Mouse (Mus musculus): Measurements from ENCODE around the gene Armcx4. TPM values are rescaled to one million over a fixed set of nuclear protein-coding genes. Genes with fewer than 3 reads are reported as not detected.
A peak's percentile ranks its signal among the peaks of the same experiment; 100 is the strongest.
"Not testable (repeated sequence)": the region's sequence is repeated elsewhere in the genome, so short reads cannot be mapped to it uniquely, and the experiment has no call there.

Armcx4 gene
- 10 to 100 TPM; 61.9 to 63.9 TPM for total RNA-seq (2021)
- long read RNA-seq, experiment 1, partial matches to known transcripts: 0 of 12 reads
- long read RNA-seq, experiment 1, other reads (novel, unspliced or antisense): 12 of 12 reads
- long read RNA-seq, experiment 2, partial matches to known transcripts: 0 of 12 reads
- long read RNA-seq, experiment 2, other reads (novel, unspliced or antisense): 12 of 12 reads

DNA sequence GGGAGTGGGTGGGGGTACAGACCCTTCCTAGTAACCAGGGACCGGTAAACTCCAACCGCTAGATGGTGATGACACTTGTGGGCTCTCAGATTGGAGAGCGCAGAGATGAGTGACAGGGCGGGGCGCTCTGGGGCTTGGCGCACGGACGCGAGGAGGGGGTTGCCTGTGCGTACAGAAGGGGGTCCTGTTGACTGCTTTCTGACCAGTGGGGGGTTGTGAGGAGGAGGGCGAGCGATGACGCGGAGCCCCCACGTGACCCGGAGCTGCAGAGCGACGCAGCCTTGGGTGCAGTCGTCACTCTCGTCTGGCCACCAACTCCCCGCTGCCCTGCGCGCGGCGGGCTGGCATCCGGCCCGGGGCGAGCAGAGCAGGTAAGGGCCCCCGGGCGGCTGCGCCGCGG lies at the start of gene Armcx4:
Gene Armcx4, plus strand, starts transcription at position 253 of the 400 bp plus-strand sequence.
- DNase-seq (ENCODE audit: low spot score in 2 of 2): peak; percentile 44 to 65

DNA sequence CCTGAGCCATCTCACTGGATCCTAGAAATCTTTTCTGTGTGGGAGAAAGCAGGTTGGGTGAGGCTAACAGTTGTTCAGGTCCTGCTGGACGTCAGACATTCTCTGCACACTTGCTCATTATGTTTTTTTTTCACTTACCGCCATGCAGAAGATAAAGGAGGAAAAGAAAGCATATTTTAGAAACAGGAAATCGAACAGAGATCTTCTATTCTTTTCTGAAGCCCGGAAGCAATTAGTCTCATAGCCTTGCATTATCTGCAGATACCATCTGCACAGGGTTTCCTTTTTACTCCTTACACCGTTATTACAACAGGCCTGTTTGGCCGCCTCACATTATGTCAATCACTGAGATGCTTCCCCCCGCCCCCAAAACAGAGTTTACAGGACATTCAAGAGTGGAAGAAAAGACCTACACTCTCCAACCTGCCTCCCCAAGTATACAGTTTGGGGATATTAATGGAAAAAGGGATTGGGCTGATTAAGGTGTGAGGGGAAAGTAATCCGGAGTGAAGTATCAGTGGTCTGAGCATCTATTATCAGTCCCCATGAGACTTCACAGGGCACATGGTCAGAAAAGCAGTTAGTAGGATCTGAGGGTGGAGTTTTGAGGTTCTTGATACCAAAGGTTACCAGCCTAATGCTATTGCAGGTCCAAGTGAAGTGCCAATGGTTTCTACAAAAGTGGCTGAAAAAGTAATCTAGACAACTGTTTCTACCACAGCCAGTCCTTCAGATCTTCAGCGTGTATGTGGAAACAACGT lies 45.1 kb upstream of the Armcx4 start:
- DNase-seq (ENCODE audit: low spot score in 2 of 2): no peak

- no peak for DNase-seq (ENCODE audit: low spot score in 2 of 2)
These were observed 40.0 kb upstream of the Armcx4 start for GRCm38 (mm10) chrX:134646338-134646737.

GRCm38 (mm10) chrX:134647421-134647820 lies 38.9 kb upstream of the Armcx4 start:
- no peak for DNase-seq (ENCODE audit: low spot score in 2 of 2)

DNA sequence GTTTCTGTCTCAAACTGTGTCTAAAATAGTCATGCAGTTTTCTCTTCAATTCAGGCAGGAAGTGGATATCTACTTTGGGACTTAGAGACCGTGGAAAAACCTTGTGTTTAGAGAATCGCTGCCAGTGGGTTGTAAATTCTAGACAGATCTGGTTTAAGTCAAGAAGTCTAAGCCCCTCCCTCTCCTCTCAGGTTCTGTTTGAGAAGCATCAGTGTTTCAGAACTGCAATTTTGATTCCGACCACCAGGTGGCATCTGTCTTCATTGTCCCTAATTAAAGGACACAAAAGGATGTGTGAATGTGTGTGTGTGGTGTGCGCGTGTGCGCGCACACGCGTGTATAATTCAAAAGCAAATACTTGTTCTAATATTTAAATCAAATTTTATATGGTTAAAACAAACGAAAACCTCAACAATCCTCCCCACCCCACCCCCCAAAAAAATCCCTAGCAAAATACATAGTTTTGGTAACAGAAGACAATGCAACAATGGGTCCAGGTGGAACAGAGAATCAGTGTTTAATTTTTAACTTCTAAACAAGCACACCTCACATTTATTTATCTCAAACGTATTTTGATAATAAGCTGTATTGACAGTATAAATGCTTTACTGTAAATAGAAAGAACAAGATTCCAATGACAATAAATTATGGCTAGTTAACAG lies 38.2 kb upstream of the Armcx4 start:
- peak; percentile 46 to 74 for DNase-seq (ENCODE audit: low spot score in 2 of 2)

- no peak for DNase-seq (ENCODE audit: low spot score in 2 of 2)
These were observed 34.3 kb upstream of the Armcx4 start for GRCm38 (mm10) chrX:134652061-134652460.

DNA sequence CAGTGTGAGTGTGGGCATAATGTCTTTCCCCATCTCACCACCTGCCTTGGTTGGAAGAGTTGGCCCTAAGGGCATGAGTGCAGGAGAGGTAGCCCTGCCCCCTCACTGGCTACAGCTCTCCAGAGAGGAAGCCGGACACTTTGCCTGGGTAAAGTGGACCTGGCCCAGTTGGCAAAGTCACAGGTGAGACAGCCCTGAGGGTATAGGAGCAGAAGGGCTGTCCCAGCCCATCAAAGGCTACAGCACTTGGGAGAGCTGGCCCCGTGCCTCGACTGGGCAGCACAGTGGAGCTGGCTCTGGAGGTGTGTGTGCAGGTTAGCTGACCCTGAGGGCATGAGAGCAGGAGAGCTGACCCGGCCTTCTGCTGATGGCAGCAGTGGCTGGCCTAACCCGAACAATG lies 24.7 kb upstream of the Armcx4 start:
- DNase-seq (ENCODE audit: low spot score in 2 of 2): no peak

- no peak for DNase-seq (ENCODE audit: low spot score in 2 of 2)
These were observed 11.3 kb upstream of the Armcx4 start for GRCm38 (mm10) chrX:134675022-134675421.

GRCm38 (mm10) chrX:134675959-134676358 lies 10.4 kb upstream of the Armcx4 start:
- no peak for DNase-seq (ENCODE audit: low spot score in 2 of 2)

GRCm38 (mm10) chrX:134684936-134685335 lies 1.4 kb upstream of the Armcx4 start:
- DNase-seq (ENCODE audit: low spot score in 2 of 2): peak in 1 of 2 experiments; percentile 15

GRCm38 (mm10) chrX:134686739-134687171 lies 436 bp downstream of the Armcx4 start:
- peak in 1 of 2 experiments; percentile 58 for DNase-seq (ENCODE audit: low spot score in 2 of 2)

DNA sequence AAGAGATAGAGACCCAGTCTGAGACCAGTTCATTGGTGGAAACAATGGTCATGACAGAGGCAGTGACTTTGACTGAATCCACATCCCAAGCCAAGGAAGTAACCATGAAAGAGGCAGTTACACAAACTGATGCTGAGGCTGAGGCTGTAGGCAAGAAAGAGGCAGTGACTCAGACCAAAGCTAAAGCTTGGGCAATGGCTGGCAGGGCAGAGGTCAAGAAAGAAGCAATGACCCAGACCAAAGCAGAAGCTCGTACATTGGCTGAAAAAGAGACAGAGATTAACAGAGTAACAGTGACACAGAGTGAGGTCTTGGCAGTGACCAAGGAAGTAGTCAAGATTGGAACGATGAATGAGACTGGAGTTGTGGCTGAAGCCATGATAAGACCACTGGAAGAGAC lies 3.4 kb downstream of the Armcx4 start:
- no peak for DNase-seq (ENCODE audit: low spot score in 2 of 2)

DNA sequence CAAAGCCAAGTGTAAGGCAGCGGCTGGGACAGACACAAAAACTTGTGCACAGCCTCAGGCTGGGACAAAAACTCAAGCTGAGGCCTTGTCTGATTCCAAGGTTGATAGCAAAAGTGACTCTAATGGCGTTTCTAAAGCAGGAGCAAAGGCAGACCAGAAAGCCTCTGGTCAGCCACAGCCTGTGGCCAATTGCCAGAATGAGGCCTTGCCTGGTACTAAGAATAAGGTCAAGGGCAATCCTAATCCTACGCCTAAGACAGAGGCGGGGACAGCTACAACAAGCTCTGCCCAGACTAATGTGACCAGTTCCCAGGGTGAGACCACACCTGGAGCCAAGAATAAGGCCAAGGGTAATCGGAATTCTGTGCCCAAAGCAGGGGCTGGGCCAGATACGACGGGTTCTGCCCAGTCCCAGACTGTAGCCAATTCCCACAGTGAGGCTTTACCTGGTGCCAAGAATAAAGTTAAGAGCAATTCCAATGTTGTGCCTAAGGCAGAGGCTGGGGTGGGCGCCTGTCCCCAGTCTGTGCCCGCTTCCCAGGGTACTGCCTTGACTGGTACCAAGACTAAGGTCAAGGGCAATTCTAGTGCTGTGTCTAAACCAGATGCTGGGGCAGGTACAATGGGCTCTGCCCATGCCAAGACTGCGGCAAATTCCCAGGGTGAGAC lies 4.7 kb downstream of the Armcx4 start:
- DNase-seq (ENCODE audit: low spot score in 2 of 2): no peak

- no peak for DNase-seq (ENCODE audit: low spot score in 2 of 2)
These were observed 5.2 kb downstream of the Armcx4 start for GRCm38 (mm10) chrX:134691540-134691935.

- DNase-seq (ENCODE audit: low spot score in 2 of 2): no peak
These were observed 30.5 kb downstream of the Armcx4 start for GRCm38 (mm10) chrX:134716863-134717262.

- peak in 1 of 2 experiments; percentile 50 for DNase-seq (ENCODE audit: low spot score in 2 of 2)
These were observed 31.5 kb downstream of the Armcx4 start, which contains the start of gene Armcx1 for GRCm38 (mm10) chrX:134717752-134718308. TSS of gene Armcx1 (plus strand) at chrX:134717963.

- DNase-seq (ENCODE audit: low spot score in 2 of 2): peak in 1 of 2 experiments; percentile 68
These were observed 32.2 kb downstream of the Armcx4 start for GRCm38 (mm10) chrX:134718524-134718923.

GRCm38 (mm10) chrX:134723762-134724161 lies 37.4 kb downstream of the Armcx4 start:
- not testable (repeated sequence) for DNase-seq (ENCODE audit: low spot score in 2 of 2)

DNA sequence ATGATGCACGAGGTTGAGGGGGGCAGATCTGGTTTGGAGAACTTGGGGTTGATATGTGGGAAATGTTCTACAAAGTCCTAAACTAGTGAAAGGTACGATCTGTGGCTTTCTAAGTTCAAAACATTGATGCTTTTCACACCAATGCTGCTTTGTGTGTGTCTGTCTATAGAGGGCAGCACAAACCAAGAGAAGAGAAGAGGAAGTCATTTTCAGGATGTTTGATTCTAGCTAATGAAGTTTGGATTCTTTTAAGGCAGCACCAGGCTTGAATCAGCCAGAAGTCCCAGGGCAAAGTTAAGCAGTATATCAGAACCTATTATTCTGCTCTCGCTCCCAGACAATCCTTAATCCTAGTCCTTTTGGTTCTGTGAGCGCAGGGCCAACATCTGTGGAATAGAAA lies 43.5 kb downstream of the Armcx4 start:
- no peak for DNase-seq (ENCODE audit: low spot score in 2 of 2)

GRCm38 (mm10) chrX:134737796-134738195 lies 51.5 kb downstream of the Armcx4 start:
- no peak for DNase-seq (ENCODE audit: low spot score in 2 of 2)

DNA sequence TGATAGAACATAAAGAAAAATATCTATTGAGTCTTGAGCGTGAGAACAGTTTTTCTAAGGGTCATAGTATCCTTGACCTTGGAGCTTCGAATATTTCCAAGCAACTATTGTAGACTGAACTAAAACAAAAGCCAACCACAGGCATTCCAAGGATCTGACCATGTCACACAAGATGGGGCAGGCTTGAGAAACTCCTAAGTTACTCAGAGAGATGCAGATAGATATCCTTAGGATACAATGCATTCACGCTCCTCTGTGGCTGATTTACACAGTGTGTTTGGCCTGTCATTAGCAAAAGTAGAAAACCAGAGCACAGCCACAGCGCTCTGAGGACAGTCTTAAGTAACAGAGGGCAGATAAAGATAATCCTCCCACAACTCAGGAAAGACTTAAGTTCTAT lies 52.8 kb downstream of the Armcx4 start:
- DNase-seq (ENCODE audit: low spot score in 2 of 2): no peak
